Mouse (Mus musculus) CH12.LX (cell line): Measurements from ENCODE around the gene Taf10. TPM values are rescaled to one million over a fixed set of nuclear protein-coding genes. Genes with fewer than 3 reads are reported as not detected.

Experiments used
- DNase-seq: peaks from one replicate; pipeline ENCODE4 v3.0.0-alpha.2; 2013; ENCODE audit errors: extremely low read depth
- H3K27ac ChIP-seq: 2 replicates; pipeline ENCODE4 v1.5.1; 2012; ENCODE audit warnings: low read depth, mild to moderate bottlenecking, control low read depth, moderate library complexity; ENCODE audit not compliant: insufficient read depth
- H3K27me3 ChIP-seq: replicated peaks from 2 replicates; pipeline ENCODE3; 2012; ENCODE audit warnings: inconsistent platforms
- H3K36me3 ChIP-seq, 2 experiments: replicated peaks in 1 of 2; 2 replicates each; pipeline versions ENCODE3 to v1.6.1; 2012; ENCODE audit warnings: inconsistent platforms in 1 of 2, low read length in 1 of 2, mild to moderate bottlenecking in 1 of 2, mixed read lengths in 1 of 2, moderate library complexity in 1 of 2; ENCODE audit not compliant: control insufficient read depth in 1 of 2, insufficient read depth in 1 of 2
- H3K4me1 ChIP-seq, 2 experiments: 2 replicates each; pipeline ENCODE4 v1.6.1; 2012; ENCODE audit warnings: inconsistent platforms in 1 of 2, moderate library complexity in 1 of 2; ENCODE audit not compliant: insufficient read depth in 2 of 2, control insufficient read depth in 1 of 2
- H3K4me2 ChIP-seq: 2 replicates; pipeline ENCODE4 v1.6.1; 2012; ENCODE audit warnings: low read depth, mild to moderate bottlenecking, control low read depth; ENCODE audit not compliant: poor library complexity, insufficient read depth, severe bottlenecking
- H3K4me3 ChIP-seq, 3 experiments: fragments of 150-350 bp in 1 of 3; sonication (generic) in 1 of 3; replicated peaks in 1 of 3; 2 replicates each; pipeline versions ENCODE3 to v1.5.1; 2011 to 2012; ENCODE audit warnings: low read depth in 2 of 3, low read length in 2 of 3, mild to moderate bottlenecking in 2 of 3, moderate library complexity in 2 of 3, control low read depth in 1 of 3, improper control_type of control experiment in 1 of 3, inconsistent platforms in 1 of 3, mixed read lengths in 1 of 3; ENCODE audit not compliant: poor library complexity in 1 of 3
- H3K79me2 ChIP-seq: replicated peaks from 2 replicates; pipeline ENCODE4 v1.6.1; 2012; ENCODE audit warnings: mild to moderate bottlenecking, moderate library complexity; ENCODE audit not compliant: control insufficient read depth, poor library complexity, insufficient read depth, severe bottlenecking; ENCODE audit errors: extremely low read depth
- H3K9ac ChIP-seq: 2 replicates; pipeline ENCODE4 v1.6.1; 2012; ENCODE audit warnings: low read depth, mild to moderate bottlenecking, control low read depth, moderate library complexity; ENCODE audit not compliant: insufficient read depth
- H3K9me3 ChIP-seq: replicated peaks from 2 replicates; pipeline ENCODE3; 2012; ENCODE audit warnings: low read length, inconsistent platforms, mixed read lengths
- CHD2 ChIP-seq: IDR thresholded peaks from 2 replicates; pipeline ENCODE4 v1.6.1; 2011; ENCODE audit warnings: low read length, improper control_type of control experiment
- ELF1 ChIP-seq: IDR thresholded peaks from 2 replicates; pipeline ENCODE4 v1.6.1; 2014; ENCODE audit warnings: low read depth, mild to moderate bottlenecking, inconsistent platforms, low read length, improper control_type of control experiment
- ETS1 ChIP-seq: conservative IDR thresholded peaks from 2 replicates; pipeline ENCODE4 v1.6.1; 2012; ENCODE audit warnings: low read depth, mild to moderate bottlenecking, inconsistent platforms, low read length, improper control_type of control experiment, moderate library complexity
- HCFC1 ChIP-seq: IDR thresholded peaks from 2 replicates; pipeline ENCODE4 v1.6.1; 2012; ENCODE audit warnings: low read depth, mild to moderate bottlenecking, inconsistent platforms, low read length, improper control_type of control experiment
- JUN ChIP-seq: IDR thresholded peaks from 2 replicates; pipeline ENCODE4 v1.6.1; 2011; ENCODE audit warnings: low read depth, mild to moderate bottlenecking, low read length, improper control_type of control experiment, moderate library complexity; ENCODE audit not compliant: insufficient read depth
- JUND ChIP-seq: conservative IDR thresholded peaks from 2 replicates; pipeline ENCODE4 v1.6.1; 2011; ENCODE audit warnings: low read depth, low read length, improper control_type of control experiment
- MAFK ChIP-seq: IDR thresholded peaks from 2 replicates; pipeline ENCODE4 v1.6.1; 2011; ENCODE audit warnings: low read length, improper control_type of control experiment; ENCODE audit not compliant: insufficient replicate concordance
- MAX ChIP-seq: IDR thresholded peaks from 2 replicates; pipeline ENCODE4 v1.6.1; 2011; ENCODE audit warnings: low read length, improper control_type of control experiment
- MAZ ChIP-seq: IDR thresholded peaks from 2 replicates; pipeline ENCODE4 v1.6.1; 2012; ENCODE audit warnings: low read depth, mild to moderate bottlenecking, inconsistent platforms, low read length, improper control_type of control experiment, moderate library complexity
- MEF2A ChIP-seq: IDR thresholded peaks from 2 replicates; pipeline ENCODE4 v1.6.1; 2014; ENCODE audit warnings: low read depth, mild to moderate bottlenecking, inconsistent platforms, low read length, improper control_type of control experiment, borderline replicate concordance
- MXI1 ChIP-seq: IDR thresholded peaks from 2 replicates; pipeline ENCODE4 v1.6.1; 2011; ENCODE audit warnings: mild to moderate bottlenecking, low read depth, low read length, improper control_type of control experiment
- MYC ChIP-seq: IDR thresholded peaks from 2 replicates; pipeline ENCODE4 v1.6.1; 2011; ENCODE audit warnings: low read depth, mild to moderate bottlenecking, improper control_type of control experiment, low read length
- NELFE ChIP-seq: IDR thresholded peaks from 2 replicates; pipeline ENCODE4 v1.6.1; 2011; ENCODE audit warnings: low read depth, low read length, improper control_type of control experiment
- NRF1 ChIP-seq: IDR thresholded peaks from 2 replicates; pipeline ENCODE4 v1.6.1; 2014; ENCODE audit warnings: low read depth, mild to moderate bottlenecking, inconsistent platforms, low read length, improper control_type of control experiment, moderate library complexity
- POLR2A ChIP-seq: IDR thresholded peaks from 2 replicates; pipeline ENCODE4 v1.6.1; 2011; ENCODE audit warnings: low read depth, mild to moderate bottlenecking, improper control_type of control experiment, low read length
- POLR2AphosphoS2 ChIP-seq: IDR thresholded peaks from 2 replicates; pipeline ENCODE4 v1.6.1; 2011; ENCODE audit warnings: low read depth, low read length, improper control_type of control experiment
- SIN3A ChIP-seq: IDR thresholded peaks from 2 replicates; pipeline ENCODE4 v1.6.1; 2012; ENCODE audit warnings: low read length, improper control_type of control experiment, inconsistent platforms
- SMC3 ChIP-seq: IDR thresholded peaks from 2 replicates; pipeline ENCODE4 v1.6.1; 2011; ENCODE audit warnings: low read depth, low read length, improper control_type of control experiment
- TBP ChIP-seq: conservative IDR thresholded peaks from 2 replicates; pipeline ENCODE4 v1.6.1; 2011; ENCODE audit warnings: low read depth, low read length, improper control_type of control experiment
- TCF12 ChIP-seq: IDR thresholded peaks from 2 replicates; pipeline ENCODE4 v1.6.1; 2014; ENCODE audit warnings: low read depth, mild to moderate bottlenecking, inconsistent platforms, low read length, improper control_type of control experiment
- USF2 ChIP-seq: conservative IDR thresholded peaks from 2 replicates; pipeline ENCODE4 v1.6.1; 2011; ENCODE audit warnings: low read depth, low read length, improper control_type of control experiment
- ZC3H11A ChIP-seq: IDR thresholded peaks from 2 replicates; pipeline ENCODE4 v1.6.1; 2012; ENCODE audit warnings: low read depth, mild to moderate bottlenecking, inconsistent platforms, low read length, improper control_type of control experiment
- ZKSCAN1 ChIP-seq: IDR thresholded peaks from 2 replicates; pipeline ENCODE4 v1.6.1; 2012; ENCODE audit warnings: low read depth, inconsistent platforms, low read length, improper control_type of control experiment, borderline replicate concordance
- ZNF384 ChIP-seq: IDR thresholded peaks from 2 replicates; pipeline ENCODE4 v1.6.1; 2012; ENCODE audit warnings: low read depth, low read length, improper control_type of control experiment, inconsistent platforms
- dilution Hi-C: fragments of 300-500 bp; cut with MboI; formaldehyde crosslinking; loops from 2 replicates; pipeline ENCODE4 v1.14.3; 2020; ENCODE audit warnings: low sequenced_read_pairs; ENCODE audit not compliant: extremely low pct_unique_long_range_greater_than_20kb, extremely low pct_ligation_motif_present
- in situ Hi-C: fragments of 300-500 bp; cut with MboI; formaldehyde crosslinking; loops from 3 replicates; pipeline ENCODE4 v1.14.3; 2019; ENCODE audit warnings: low sequenced_read_pairs, low pct_ligation_motif_present, low pct_unique_long_range_greater_than_20kb, mixed read lengths
- polyA plus RNA-seq: library from polyadenylated mRNA; unstranded; fragments of >175 nt; gene quantifications from 2 replicates; pipeline ENCODE4 v1.2.1, GENCODE M21; 2012; ENCODE audit warnings: low read depth; ENCODE audit not compliant: insufficient read length
- total RNA-seq, 2 experiments: library from RNA; depleted of rRNA; stranded (reverse); fragments of 300-350 nt in 1 of 2; fragments of >200 nt in 1 of 2; gene quantifications; 2 replicates each; pipeline ENCODE4 v1.2.3; 2012 to 2014

Taf10 gene
- total and polyA plus RNA-seq, 3 experiments = 259 to 461 (median 330) TPM

DNA sequence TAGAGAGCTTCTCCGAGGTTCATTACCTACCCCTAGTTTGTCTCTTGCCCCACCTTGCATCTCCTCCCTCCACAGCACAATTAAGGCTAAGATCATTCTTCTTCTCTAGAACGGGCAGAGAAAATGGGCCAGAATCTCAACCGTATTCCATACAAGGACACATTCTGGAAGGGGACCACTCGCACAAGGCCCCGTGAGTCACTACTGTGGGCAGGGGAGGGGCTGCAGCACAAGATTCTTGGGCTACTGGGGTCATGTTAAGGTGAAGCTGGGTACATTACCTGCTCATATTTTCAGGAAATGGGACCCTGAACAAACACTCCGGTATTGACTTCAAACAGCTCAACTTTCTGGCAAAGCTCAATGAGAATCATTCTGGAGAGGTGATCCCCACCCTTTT lies 3.3 kb downstream of the Taf10 start:
- Histone ChIP-seq H3K36me3 (peaks cover 32 to 41% of the 10 kb centered on the region in 2 experiments), H3K9me3 (no peaks in the 10 kb centered on the region), H3K79me2 (peaks cover 14% of the 10 kb centered on the region), H3K4me2 (no peak overlapping the region), H3K4me1 (peaks cover 6 to 53% of the 10 kb centered on the region in 2 experiments), H3K27ac (no peak overlapping the region), H3K4me3 (no peak overlapping the region), H3K27me3 (no peaks in the 10 kb centered on the region), H3K9ac (no peak overlapping the region)
- in situ Hi-C loops (loop anchor here (5.0 kb wide), 1 partner anchor 66 kb away; no protein-coding TSS in a partner anchor), dilution Hi-C loops (no loop called here)
- no peak for DNase-seq
- no peak for TF ChIP-seq POLR2A
- TF ChIP-seq ETS1 = no peak
- TF ChIP-seq JUN = no peak
- no peak for TF ChIP-seq MAZ
- TF ChIP-seq NELFE = no peak
- TF ChIP-seq ZKSCAN1 = no peak
- no peak for TF ChIP-seq CHD2

DNA sequence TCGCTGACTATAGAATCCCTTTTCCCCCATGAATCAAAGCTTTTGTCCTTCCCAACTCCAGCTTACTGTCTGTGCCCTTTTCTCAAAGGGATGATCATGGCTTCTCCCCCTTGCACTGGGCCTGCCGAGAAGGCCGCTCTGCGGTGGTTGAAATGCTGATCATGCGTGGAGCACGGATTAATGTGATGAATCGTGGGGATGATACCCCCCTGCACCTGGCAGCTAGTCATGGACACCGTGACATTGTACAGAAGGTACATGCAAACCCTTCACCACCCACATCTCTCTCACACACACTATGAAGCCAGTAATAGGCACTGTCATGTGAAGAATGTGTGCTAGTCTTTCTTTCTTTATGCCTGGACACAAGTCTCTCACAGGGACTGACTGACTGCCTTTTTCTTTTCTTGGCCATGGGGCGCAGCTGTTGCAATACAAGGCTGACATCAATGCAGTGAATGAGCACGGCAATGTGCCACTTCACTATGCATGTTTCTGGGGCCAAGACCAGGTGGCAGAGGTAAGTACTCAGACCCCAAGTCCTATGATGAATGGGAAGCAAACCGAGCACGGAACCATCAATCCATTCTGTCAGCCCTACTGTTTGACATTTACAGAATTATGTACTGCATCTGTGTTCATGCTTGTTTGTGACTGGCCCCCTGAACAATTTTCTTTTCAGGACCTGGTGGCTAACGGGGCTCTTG lies 3.9 kb downstream of the Taf10 start:
- H3K79me2 ChIP-seq = peaks cover 20% of the 10 kb centered on the region
- H3K9me3 ChIP-seq = no peaks in the 10 kb centered on the region
- DNase-seq = no peak
- H3K4me1 ChIP-seq = peaks cover 6 to 53% of the 10 kb centered on the region in 2 experiments
- no peak overlapping the region for H3K4me3 ChIP-seq
- TF ChIP-seq USF2 = no peak
- TF ChIP-seq POLR2A = peak; percentile 18
- no peak overlapping the region for H3K9ac ChIP-seq
- in situ Hi-C loops (loop anchor here (5.0 kb wide), 1 partner anchor 67 kb away; no protein-coding TSS in a partner anchor), dilution Hi-C loops (no loop called here)
- no peak overlapping the region for H3K4me2 ChIP-seq
- no peak overlapping the region for H3K27ac ChIP-seq
- no peaks in the 10 kb centered on the region for H3K27me3 ChIP-seq
- peaks cover 32 to 38% of the 10 kb centered on the region in 2 experiments for H3K36me3 ChIP-seq

DNA sequence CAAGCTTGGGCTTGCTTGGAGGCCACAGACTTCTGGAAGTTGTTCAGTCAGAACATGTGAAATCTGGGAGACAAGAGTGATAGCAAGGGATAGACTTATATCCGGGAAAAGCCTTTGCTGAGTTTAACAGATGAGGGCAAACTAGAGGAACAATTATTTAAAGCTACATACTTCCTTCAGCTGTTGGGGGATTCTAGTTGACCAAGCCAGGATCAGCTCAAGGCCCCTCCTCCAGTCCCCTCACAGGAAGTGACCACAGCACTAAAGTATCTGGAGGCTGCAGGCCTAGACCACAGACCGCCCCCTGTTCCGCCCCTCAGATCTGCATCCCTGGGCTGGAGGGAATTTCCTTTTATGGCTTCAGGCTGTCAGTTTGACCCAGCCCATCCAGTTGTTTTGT lies 5.2 kb downstream of the Taf10 start:
- Histone ChIP-seq H3K79me2 (peaks cover 31% of the 10 kb centered on the region), H3K4me1 (peaks cover 11 to 58% of the 10 kb centered on the region in 2 experiments), H3K4me3 (peak overlapping the region in 1 of 3 experiments; percentile 32), H3K9me3 (no peaks in the 10 kb centered on the region), H3K36me3 (peaks cover 41 to 50% of the 10 kb centered on the region in 2 experiments), H3K9ac (peak overlapping the region; percentile 25; the same call in 1 of the 2 replicates), H3K27me3 (no peaks in the 10 kb centered on the region), H3K27ac (no peak overlapping the region), H3K4me2 (peak overlapping the region; percentile 43)
- in situ Hi-C loops (no loop called here), dilution Hi-C loops (no loop called here)
- TF ChIP-seq MAFK (no peak), ZC3H11A (no peak), ELF1 (peak; percentile 66; the same call in 1 of the 2 replicates), TCF12 (peak; percentile 45; the same call in 1 of the 2 replicates), SIN3A (peak; percentile 42; the same call in 1 of the 2 replicates), SMC3 (no peak), MAX (no peak), NRF1 (no peak), HCFC1 (peak; percentile 54; the same call in 1 of the 2 replicates), CHD2 (0 out of 2 replicates have a peak, but pooled peaks have one; percentile 17), POLR2AphosphoS2 (no peak), JUND (peak; percentile 45; the same call in 1 of the 2 replicates), POLR2A (peak; percentile 52; the same call in 1 of the 2 replicates), MEF2A (0 out of 2 replicates have a peak, but pooled peaks have one; percentile 23), ZNF384 (no peak), TBP (no peak), NELFE (0 out of 2 replicates have a peak, but pooled peaks have one; percentile 22), MYC (no peak), MXI1 (no peak)
- DNase-seq = peak; percentile 73
